Mouse (Mus musculus): Measurements from ENCODE around the gene Sec14l3.
A peak's percentile ranks its signal among the peaks of the same experiment; 100 is the strongest.
"Not testable (repeated sequence)": the region's sequence is repeated elsewhere in the genome, so short reads cannot be mapped to it uniquely, and the experiment has no call there.

Sec14l3 gene

DNA sequence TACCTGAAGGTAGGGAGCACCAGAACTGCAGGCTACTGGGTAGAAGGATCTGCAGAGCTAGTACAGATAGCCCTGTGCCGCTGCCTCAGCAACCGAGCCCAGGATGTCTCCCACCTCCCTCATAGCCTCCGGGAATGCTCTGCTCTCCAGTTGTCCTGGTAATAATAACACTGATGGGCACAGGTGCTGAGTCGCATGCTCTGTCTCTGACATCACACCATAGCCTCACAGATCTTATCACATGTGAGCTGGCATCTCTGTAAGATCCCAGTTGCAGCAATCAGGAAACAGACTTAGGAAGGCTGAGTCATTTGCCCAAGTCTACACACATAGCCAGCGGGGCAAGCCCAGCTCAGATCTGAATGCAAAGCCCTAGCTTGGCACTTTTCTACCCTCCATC lies 37.2 kb downstream of the Sec14l3 start:
- DNase-seq (ENCODE audit: low read depth, low spot score): no peak

GRCm38 (mm10) chr11:4103522-4103921 lies 38.9 kb downstream of the Sec14l3 start:
- no peak for DNase-seq (ENCODE audit: low read depth, low spot score)

- DNase-seq (ENCODE audit: low read depth, low spot score): no peak
Measured at GRCm38 (mm10) chr11:4104989-4105388, 40.3 kb downstream of the Sec14l3 start.

DNA sequence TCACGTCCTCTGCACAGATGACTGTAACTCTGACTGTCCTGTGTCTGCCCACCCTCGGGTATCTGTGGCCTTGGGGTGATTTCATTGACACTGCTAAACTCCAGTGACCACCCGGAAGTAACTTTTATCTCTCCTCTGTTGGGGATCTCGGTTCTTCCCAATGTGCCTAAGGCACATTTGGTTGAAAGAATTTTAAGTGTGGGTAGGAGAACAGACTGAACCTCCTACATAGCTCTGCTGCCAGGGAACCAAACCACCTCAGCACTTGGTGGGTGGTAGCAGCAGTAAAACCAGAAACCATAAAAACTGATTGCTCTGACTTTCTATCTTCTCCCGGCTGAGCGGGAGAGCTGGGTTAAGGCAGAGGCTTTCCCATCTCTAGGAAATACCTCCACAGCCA lies 40.8 kb downstream of the Sec14l3 start:
- DNase-seq (ENCODE audit: low read depth, low spot score): no peak

- DNase-seq (ENCODE audit: low read depth, low spot score): not testable (repeated sequence)
Measured at GRCm38 (mm10) chr11:4107901-4108300, 43.3 kb downstream of the Sec14l3 start.

DNA sequence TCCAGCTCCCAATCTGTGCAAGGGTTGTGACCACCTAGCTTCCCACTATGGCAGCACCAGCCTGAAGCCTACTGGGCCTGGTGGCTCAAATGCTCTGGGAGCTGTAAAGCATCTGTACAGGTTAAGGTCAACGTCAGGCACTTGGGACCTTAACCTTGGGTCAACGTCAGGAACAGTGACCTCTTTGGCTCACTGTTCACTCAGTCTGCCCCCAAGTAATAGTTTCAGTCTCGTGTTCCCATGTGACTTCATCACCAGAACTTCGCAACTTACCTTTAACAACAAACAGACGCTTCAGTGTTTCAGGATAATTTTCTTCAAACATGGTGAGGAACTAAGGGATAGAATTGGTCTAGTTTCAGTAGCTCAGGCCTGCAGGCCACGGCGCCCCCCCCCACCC lies 44.0 kb downstream of the Sec14l3 start:
- no peak for DNase-seq (ENCODE audit: low read depth, low spot score)

DNA sequence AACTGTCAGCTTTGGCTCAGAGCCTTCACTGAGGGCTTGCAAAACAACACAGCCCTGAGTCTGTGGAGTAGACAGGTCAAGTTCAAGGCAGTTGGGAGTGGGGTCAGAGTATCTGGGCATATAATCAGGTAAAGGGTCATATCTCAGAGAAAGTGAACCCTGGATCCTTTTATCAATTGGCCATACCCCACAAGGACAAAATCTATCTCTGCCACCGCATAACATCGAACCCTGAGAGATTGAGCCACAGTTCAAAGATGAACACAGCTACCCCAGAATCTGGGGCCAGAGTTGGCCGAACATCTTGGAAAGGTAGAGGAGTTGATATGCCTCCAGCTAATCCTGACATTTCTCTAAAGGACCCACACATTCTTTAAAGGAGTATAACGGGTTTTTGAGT lies 47.4 kb downstream of the Sec14l3 start:
- no peak for DNase-seq (ENCODE audit: low read depth, low spot score)

DNA sequence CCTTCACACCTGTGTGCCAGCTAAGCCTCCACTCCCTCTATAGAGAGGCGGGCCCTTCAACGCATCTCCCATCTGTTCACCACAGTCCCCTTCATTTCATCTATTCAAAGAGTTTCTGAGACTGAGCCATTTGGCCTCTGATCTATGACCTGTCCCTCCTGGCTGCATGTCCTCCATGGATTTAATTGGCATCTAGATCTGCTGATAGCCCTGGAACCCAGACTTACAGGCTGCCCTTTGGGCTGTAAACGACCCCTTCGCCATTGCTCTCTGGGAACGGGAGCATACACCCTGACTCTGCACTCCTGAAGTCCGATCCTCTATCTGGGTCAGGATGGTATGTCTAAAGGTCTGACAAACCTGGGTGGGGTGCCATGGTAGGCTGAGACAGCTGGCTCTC lies 48.2 kb downstream of the Sec14l3 start:
- DNase-seq (ENCODE audit: low read depth, low spot score): no peak

DNA sequence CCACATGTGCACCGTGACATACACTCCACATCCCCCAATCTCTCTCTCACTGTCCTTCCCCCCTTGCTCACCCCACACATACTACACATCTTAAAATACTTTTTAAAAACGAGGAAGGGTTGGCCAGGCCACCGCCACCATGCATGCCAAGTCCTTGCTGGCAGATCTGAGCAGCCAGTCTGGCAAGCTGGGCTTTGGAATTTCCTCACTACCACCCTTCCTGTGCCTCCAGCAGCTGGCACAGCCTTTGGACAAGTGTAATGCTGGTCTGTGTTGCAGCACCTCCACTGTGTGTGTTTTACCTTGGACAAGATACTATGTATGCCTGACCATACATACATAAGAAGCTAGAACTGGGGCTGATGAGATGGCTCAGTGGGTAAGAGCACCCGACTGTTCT lies 48.9 kb downstream of the Sec14l3 start:
- DNase-seq (ENCODE audit: low read depth, low spot score): no peak

- DNase-seq (ENCODE audit: low read depth, low spot score): no peak
Measured at GRCm38 (mm10) chr11:4113970-4114369, 49.3 kb downstream of the Sec14l3 start.

DNA sequence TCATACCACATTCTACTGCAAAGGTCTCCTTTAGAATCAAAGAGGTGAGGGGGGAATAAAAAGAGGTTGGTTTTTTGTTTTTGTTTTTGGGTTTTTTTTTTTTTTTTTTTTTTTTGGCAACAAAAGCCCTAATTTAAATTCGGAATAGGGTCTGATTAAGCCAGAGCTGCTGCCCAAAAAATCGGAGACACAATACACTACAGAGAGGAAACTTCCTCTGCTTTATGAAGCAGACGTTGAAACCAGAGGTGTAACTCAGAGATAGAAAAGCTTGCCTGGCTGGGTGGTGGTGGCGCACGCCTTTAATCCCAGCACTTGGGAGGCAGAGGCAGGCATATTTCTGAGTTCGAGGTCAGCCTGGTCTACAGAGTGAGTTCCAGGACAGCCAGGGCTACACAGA lies 49.9 kb downstream of the Sec14l3 start:
- not testable (repeated sequence) for DNase-seq (ENCODE audit: low read depth, low spot score)

DNA sequence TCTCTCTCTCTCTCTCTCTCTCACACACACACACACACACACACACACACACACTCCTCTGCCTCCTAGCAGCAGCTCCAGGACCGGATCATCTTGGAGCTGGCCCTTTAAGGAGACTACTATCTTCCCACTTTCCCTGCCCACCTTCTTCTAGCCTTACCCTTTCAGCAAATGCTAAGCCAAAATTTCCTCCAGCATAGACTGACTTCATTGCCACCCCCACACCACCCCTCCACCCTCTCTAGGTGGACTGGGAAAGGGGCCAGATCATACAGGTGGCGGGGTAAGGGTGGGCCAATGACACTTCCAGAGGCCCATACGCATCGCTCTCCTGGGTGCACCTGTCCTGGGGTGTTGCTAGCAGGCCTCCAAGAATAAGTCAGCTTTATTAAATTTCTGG lies 50.8 kb downstream of the Sec14l3 start:
- no peak for DNase-seq (ENCODE audit: low read depth, low spot score)

DNA sequence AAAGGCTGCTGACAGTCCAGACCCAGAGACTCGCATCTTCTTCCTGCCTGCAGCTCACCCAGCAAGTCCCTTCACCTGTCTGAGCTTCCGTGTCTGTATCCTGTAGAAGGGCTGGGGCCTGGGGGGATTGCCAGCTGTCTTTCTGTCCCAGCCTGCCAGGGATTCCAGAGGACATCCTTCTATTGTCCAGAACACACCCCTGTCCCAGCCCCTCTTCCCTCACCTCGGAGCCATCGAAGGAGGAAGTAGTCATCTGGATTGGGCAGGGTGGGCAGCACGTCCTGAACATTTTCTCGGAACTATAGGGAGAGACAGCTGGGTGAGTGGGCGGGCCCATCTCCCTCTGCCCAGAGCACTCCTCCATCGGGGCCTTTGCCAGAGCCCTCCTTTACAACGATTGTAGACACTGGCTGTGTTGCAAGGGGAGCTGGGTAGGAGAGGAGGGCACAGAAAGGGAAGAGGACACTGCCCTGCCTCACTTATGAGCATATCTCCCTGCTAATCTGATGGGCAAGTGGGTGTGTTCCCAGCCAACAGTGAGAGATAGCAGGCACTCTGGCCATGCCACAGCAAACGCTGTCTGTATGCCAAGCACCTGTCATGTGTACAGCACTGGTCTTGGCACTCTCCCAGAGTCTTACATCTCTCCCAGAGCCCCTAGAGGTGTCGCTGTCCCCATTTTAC lies 52.0 kb downstream of the Sec14l3 start:
- no peak for DNase-seq (ENCODE audit: low read depth, low spot score)

DNA sequence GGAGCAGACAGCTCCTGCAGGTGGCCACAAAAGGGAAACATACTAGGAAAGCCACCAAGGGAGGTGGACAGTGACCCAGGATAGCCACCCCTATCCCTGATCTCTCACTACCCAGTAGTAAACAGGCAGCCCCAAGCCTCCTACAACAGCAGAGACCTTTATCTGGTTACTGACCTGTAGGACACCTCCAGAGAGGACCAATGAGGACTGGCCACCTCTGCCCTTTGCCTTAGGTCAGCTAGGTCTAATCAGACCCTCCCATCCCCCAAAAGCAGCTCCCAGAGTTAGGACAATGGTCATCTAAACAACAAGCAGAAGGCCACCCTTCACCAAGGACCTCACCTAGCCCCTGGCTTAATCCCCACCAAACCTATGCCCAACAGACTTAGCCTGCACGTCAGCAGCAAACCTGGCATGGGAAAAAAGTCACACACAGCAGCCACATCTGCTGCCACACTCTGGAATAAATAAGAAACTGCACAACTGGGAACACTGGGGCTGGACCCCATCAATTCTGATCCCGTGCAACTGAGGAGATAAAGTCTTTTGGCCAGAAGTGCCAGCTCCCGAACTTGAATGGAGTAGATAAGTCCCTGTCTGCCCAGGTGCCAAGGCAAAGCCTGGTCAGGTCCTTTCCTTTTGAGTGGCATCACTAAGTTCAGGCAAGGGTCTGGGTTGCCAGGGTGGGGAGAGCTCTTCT lies 52.9 kb downstream of the Sec14l3 start:
- DNase-seq (ENCODE audit: low read depth, low spot score): no peak

DNA sequence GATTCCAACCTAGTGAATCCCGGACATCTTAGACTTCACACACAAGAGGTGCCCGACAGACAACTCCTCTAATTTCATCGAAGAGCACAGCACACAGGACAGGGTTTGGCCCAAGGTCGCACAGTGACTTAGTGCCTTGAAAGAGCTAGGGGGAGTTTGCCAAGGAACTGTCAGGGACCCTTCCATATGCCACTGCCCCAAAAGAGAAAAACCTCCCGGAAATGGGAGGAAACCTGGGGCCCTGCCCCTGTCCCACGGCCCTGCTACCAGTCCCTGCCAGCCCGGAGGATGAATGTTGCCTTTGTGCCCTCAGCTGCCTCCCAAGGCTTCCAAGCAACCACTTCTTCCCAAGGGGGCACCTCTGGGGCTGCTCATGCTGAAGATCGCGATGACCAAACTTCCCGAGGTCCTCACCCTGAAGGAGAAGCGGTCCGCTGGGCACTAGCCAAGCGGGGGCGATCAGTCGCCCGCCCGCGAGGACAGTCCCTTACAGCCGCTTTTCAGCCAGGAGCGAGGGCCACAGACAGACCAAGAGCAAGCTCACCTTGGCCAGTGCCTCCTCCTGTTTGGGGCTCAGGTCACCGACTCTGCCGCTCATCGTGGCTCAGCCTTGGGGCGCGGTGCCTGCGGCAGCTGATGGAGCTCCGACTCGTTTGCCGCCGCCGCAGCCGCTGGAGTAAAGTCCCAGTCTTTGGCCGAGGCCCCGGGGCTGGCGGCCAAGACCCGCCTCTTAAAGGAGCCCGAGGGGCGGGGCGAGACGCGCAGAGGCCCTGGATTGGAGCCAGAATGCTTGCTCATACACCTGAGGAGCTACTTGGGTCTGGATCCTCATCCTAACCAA lies 53.7 kb downstream of the Sec14l3 start:
- no peak for DNase-seq (ENCODE audit: low read depth, low spot score)

GRCm38 (mm10) chr11:4119635-4120034 lies 55.0 kb downstream of the Sec14l3 start:
- no peak for DNase-seq (ENCODE audit: low read depth, low spot score)

DNA sequence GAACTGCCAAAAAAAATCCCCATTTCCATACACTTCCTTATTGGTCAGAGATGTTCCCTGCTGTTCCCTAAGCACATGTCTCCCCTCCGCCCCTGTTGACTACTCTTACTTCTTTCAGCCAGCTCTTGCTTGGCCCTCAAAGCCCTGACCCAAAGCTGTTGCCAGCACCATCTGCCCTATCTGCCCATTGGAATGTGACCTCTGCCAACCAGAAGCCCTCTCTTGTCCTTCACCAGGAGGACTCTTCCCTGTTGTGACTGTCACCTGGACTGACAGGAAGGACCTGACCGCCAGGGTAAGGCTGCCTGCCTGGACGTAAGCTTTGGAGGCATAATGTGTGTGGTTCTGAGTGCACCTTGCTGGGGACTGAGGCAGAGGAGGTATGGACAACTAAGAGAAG lies 57.0 kb downstream of the Sec14l3 start:
- DNase-seq (ENCODE audit: low read depth, low spot score): no peak

GRCm38 (mm10) chr11:4122226-4122625 lies 57.6 kb downstream of the Sec14l3 start:
- DNase-seq (ENCODE audit: low read depth, low spot score): no peak

DNA sequence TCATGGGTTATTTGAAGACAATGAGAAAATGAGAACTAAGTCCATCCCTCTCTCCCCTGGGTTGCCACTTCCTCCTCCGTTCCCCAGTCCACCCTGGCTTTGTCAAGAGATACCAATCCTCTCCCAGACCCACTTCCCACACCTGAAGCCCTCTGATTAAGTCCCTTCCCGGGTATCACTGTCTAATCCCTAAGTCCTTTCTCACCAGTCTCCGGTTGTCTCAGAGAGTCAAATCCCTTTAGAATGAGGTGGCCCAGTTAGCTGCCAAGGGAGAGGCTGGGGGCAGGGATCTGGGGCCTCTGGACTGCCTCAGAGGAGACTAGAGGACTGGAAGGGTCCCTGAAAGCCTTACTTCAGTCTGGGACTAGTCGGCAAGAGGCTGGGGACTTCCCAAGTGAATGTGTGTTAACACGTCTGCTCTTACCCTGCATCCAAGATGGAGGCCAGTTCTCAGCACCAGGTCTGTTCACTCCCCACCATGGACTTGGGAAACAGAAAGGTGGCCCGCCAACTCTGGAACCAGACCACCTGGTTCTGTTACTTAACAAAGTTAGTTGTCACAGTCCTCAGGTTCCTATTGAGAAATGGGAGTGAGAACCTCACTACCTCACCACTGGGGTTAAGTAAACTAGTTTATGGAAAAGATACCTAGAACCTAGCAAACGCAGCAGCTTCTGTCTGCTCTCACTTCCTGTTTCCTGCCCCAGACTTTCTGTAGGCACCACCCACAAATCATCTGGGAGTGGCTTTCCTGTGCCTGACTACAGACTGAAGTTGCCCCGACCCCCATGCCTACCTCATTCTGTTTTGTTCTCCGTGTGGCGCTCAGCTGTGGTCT lies 58.3 kb downstream of the Sec14l3 start, which contains the start of gene Sec14l2:
Gene Sec14l2 (minus strand): TSS at position 674 of the 838 bp plus-strand sequence.
- DNase-seq (ENCODE audit: low read depth, low spot score): no peak

- DNase-seq (ENCODE audit: low read depth, low spot score): peak; percentile 31
Measured at GRCm38 (mm10) chr11:4123922-4124321, 59.3 kb downstream of the Sec14l3 start.

- DNase-seq (ENCODE audit: low read depth, low spot score): no peak
Measured at GRCm38 (mm10) chr11:4127059-4127458, 62.4 kb downstream of the Sec14l3 start.

Measured in c-Kit-negative CD71-positive TER-119-positive erythroid progenitor cells, embryonic 14.5 days (primary cell).